Mouse (Mus musculus): ENCODE data around the gene Zer1. TPM values are rescaled to one million over a fixed set of nuclear protein-coding genes. Genes with fewer than 3 reads are reported as not detected.
"Not testable (repeated sequence)": the region's sequence is repeated elsewhere in the genome, so short reads cannot be mapped to it uniquely, and the experiment has no call there.

Gene Zer1
- polyA plus RNA-seq (2015; fragmentation: Nextera tagmentation; extraction: Ambion mirVana): 2.3 and 2.5 TPM in 2 replicates

DNA sequence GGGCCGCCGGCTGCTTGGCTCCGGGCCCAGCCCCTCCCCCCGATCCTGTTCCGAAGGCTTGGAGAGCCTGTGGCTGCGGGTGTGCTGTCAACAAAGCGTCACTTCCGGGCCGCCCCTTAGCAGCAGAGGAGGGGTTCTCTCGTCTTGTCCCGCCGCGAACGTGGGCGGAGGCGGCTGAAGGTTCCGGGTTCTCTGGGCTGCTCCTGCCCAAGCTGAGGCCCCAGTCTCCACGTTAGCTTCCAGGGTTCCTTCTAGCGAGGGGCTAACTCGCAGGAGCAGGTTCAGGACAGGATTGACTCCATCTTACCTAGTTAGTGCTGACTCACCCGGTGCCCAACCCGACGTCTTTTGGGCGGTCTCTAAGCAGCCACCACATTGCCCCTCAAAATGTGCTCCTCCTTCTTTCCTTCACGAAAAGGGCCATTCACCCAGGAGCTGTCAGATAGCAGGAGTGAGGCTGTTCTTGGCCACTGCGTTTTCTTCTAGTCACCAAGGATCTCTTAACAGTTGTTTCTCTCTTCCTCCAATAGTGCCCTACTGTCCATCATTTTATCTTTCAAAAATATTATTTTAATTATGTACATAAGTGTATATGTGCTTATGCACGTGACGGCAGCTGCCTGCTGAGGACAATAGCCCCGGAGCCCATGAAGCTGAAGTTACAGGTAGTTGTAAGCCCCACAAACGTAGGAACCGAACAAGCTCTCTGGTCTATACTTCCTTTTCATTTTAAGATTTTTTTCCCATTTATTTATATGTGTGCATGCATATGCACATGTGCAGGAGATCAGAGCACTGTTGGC is at the start of gene Zer1:
TSS of gene Zer1 (minus strand) at position 114 of the 803 bp plus-strand sequence.
- peak; percentile 97 for ATAC-seq (ENCODE audit: low read depth)
- Histone ChIP-seq H3K4me3 (ENCODE audit: low read depth, low read length) (peak within 1 kb of the TSS; percentile 80), H3K27me3 (ENCODE audit: control insufficient read depth, insufficient read depth, low read depth, low read length) (no peaks in the 10 kb centered on the region), H3K27ac (ENCODE audit: low read length) (peak within 1 kb of the TSS; percentile 82), H3K9ac (ENCODE audit: low read depth, low read length) (peak within 1 kb of the TSS; percentile 91), H3K36me3 (ENCODE audit: control insufficient read depth, insufficient read depth) (no peaks in the 10 kb centered on the region), H3K4me1 (ENCODE audit: control insufficient read depth, low read depth, low read length) (peaks cover 12% of the 10 kb centered on the region), H3K9me3 (replicated peaks; ENCODE audit: control insufficient read depth, low read length) (no peaks in the 10 kb centered on the region), H3K4me2 (ENCODE audit: low read depth, low read length) (peak within 1 kb of the TSS; percentile 86)
- 12% methylated on average over 31 of the region's 31 CpGs for WGBS (ENCODE audit: insufficient replicate concordance)

DNA sequence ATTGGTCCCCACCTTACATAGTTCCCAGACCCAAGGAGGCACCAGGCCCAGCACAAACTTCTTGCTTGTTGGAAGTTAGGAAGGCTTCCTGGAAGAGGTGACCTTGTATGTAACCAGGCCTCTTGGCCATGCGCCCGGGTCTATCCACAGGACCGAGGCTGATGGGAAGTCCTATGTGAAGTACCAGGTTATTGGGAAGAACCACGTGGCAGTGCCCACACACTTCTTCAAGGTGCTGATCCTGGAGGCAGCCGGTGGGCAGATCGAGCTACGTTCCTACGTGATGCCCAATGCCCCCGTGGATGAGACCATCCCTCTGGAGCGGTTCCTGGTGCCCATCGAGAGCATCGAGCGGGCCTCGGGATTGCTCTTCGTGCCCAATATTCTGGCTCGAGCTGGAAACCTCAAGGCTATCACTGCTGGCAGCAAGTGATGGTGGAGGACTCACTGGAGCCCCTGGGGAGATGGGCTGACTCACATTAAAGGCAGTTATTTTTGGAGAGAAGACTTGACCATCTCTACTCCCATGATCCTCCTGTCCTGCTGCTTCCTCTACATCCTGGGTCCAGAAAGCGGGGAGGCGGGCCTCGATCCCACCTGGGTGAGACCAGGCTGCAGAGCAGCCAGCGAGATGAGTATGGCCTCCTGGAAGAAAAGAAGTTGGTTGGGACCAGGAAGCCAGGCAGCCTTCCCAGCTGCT is 49.3 kb upstream of the Zer1 start:
- H3K9ac ChIP-seq (ENCODE audit: low read depth, low read length): no peak overlapping the region

DNA sequence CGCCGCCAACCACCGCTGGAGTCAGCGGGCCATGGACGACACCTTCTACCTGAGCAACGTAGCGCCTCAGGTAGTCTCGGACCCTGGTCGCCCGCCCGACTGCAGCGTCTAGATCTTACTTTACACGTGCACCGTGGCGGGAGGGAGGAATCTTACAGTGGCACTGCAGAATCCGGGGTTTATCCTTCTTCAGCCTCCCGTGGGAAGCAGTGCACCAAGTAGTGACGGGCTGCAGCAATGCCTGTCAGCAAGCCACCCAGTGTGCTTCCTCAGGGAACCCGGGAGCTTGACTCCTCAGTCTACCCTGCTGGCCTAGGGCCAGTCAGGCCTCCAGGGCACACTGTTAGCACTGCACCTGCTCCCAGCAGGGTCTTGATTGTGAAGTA is 47.6 kb upstream of the Zer1 start:
- WGBS (ENCODE audit: insufficient replicate concordance): 2% methylated on average over 19 of the region's 19 CpGs
- H3K9ac ChIP-seq (ENCODE audit: low read depth, low read length): peak overlapping the region; percentile 67
- peaks cover 12% of the 10 kb centered on the region for H3K4me1 ChIP-seq (ENCODE audit: control insufficient read depth, low read depth, low read length)
- no peaks in the 10 kb centered on the region for H3K27me3 ChIP-seq (ENCODE audit: control insufficient read depth, insufficient read depth, low read depth, low read length)
- H3K4me2 ChIP-seq (ENCODE audit: low read depth, low read length): peak overlapping the region; percentile 94
- peaks cover 4% of the 10 kb centered on the region for H3K9me3 ChIP-seq (replicated peaks; ENCODE audit: control insufficient read depth, low read length)
- H3K27ac ChIP-seq (ENCODE audit: low read length): no peak overlapping the region
- 0 out of 2 replicates have a peak, but pooled peaks have one; percentile 5 for ATAC-seq (ENCODE audit: low read depth)
- peak overlapping the region; percentile 68 for H3K4me3 ChIP-seq (ENCODE audit: low read depth, low read length)
- peaks cover 25% of the 10 kb centered on the region for H3K36me3 ChIP-seq (ENCODE audit: control insufficient read depth, insufficient read depth)

More for the DNA sequence above, 49.3 kb upstream of the Zer1 start:
- Histone ChIP-seq H3K4me1 (ENCODE audit: control insufficient read depth, low read depth, low read length) (peaks cover 26% of the 10 kb centered on the region), H3K4me2 (ENCODE audit: low read depth, low read length) (no peak overlapping the region), H3K9me3 (replicated peaks; ENCODE audit: control insufficient read depth, low read length) (peaks cover 4% of the 10 kb centered on the region; the same call in 1 of the 2 replicates), H3K27ac (ENCODE audit: low read length) (no peak overlapping the region), H3K4me3 (ENCODE audit: low read depth, low read length) (no peak overlapping the region), H3K27me3 (ENCODE audit: control insufficient read depth, insufficient read depth, low read depth, low read length) (no peaks in the 10 kb centered on the region), H3K36me3 (ENCODE audit: control insufficient read depth, insufficient read depth) (peaks cover 25% of the 10 kb centered on the region)
- ATAC-seq (ENCODE audit: low read depth): no peak
- 87% methylated on average over 20 of the region's 20 CpGs for WGBS (ENCODE audit: insufficient replicate concordance)

DNA sequence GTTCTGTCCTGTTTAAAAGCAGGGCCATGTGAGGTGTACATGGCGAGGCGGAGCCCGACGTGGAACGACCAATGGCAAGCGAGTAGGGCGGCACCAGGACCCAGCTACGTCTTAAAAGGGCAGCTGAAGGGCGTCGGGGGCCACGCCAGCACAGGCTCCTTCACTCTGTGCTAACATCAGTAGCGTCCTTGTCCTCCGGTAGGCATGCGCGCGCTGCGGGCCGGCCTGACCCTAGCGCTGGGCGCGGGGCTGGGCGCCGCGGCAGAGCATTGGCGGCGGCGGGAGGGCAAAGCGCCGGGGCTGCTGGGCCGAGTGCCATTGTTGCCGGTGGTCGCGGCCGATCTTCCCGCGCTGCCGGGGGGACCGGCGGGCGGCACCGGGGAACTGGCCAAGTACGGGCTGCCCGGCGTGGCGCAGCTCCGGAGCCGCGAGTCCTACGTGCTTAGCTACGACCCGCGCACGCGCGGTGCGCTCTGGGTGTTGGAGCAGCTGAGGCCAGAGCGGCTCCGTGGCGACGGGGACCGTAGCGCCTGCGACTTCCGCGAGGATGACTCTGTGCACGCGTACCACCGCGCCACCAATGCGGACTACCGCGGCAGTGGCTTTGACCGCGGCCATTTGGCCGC is 47.1 kb upstream of the Zer1 start, which contains the start of gene Endog:
TSS of gene Endog (plus strand) at position 123 of the 626 bp plus-strand sequence.
- Histone ChIP-seq H3K4me3 (ENCODE audit: low read depth, low read length) (peak within 1 kb of the TSS; percentile 68), H3K4me2 (ENCODE audit: low read depth, low read length) (peak within 1 kb of the TSS; percentile 94), H3K4me1 (ENCODE audit: control insufficient read depth, low read depth, low read length) (peaks cover 11% of the 10 kb centered on the region), H3K27me3 (ENCODE audit: control insufficient read depth, insufficient read depth, low read depth, low read length) (no peaks in the 10 kb centered on the region), H3K27ac (ENCODE audit: low read length) (peak within 1 kb of the TSS; percentile 69), H3K9me3 (replicated peaks; ENCODE audit: control insufficient read depth, low read length) (peaks cover 9% of the 10 kb centered on the region), H3K36me3 (ENCODE audit: control insufficient read depth, insufficient read depth) (peaks cover 24% of the 10 kb centered on the region), H3K9ac (ENCODE audit: low read depth, low read length) (peak within 1 kb of the TSS; percentile 67)
- WGBS (ENCODE audit: insufficient replicate concordance): under 1% methylated on average over 75 of the region's 75 CpGs
- ATAC-seq (ENCODE audit: low read depth): peak; percentile 92

DNA sequence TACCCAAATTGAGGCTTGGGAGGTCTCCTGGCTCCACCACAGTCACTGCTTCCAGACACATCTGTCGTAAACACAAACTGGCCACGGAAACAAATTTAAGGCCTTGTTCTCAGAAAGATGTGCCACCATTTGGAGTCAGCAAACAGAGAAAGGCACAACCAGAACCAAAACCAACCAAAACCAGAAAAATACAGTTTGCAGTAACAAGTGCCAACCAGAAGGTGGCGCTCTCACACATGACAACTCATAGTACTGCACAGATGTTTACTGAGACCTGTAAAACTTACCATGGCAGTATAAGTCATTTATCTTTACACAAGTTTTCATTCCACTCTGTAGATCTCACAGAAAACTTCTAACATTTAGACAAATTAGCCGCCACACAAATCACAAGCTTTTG is 42.3 kb upstream of the Zer1 start:
- Histone ChIP-seq H3K4me3 (ENCODE audit: low read depth, low read length) (no peak overlapping the region), H3K9ac (ENCODE audit: low read depth, low read length) (no peak overlapping the region), H3K4me1 (ENCODE audit: control insufficient read depth, low read depth, low read length) (peaks cover 2% of the 10 kb centered on the region; the same call in 1 of the 2 replicates), H3K36me3 (ENCODE audit: control insufficient read depth, insufficient read depth) (no peaks in the 10 kb centered on the region), H3K27me3 (ENCODE audit: control insufficient read depth, insufficient read depth, low read depth, low read length) (no peaks in the 10 kb centered on the region), H3K4me2 (ENCODE audit: low read depth, low read length) (no peak overlapping the region), H3K27ac (ENCODE audit: low read length) (no peak overlapping the region), H3K9me3 (replicated peaks; ENCODE audit: control insufficient read depth, low read length) (peaks cover 9% of the 10 kb centered on the region)
- whole genome bisulfite sequencing (ENCODE audit: insufficient replicate concordance): 45% methylated on average over 4 of the region's 4 CpGs
- no peak for ATAC-seq (ENCODE audit: low read depth)

DNA sequence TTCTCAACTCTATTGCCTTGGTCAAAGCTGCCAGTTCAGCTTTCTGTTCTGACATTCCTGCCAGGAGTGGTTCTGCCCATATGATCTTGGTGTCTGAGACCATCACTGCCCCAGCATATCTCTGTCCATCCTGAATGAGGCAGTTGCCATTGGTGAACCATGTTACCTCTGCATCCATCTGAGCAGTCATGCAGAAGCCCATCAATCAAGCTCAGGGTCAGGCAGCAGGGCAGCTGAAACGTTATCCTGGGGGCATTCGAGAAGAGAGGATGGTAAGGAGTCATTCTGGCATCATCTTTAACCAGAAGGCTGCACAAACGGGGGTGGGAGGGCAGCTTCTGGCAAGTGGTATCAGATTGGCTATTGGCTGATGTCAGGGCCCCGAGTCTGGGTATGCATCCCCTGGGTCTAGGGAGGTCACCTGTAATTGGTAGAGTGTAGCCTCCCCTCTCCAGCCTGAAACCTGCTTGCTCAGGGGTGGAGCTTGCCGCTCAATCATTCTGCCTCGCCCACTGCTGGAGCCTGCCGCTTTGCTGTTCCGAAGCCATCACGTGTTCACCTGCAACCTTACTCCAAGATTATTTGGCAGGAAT is 40.1 kb upstream of the Zer1 start:
- H3K4me1 ChIP-seq (ENCODE audit: control insufficient read depth, low read depth, low read length): no peaks in the 10 kb centered on the region
- H3K36me3 ChIP-seq (ENCODE audit: control insufficient read depth, insufficient read depth): no peaks in the 10 kb centered on the region
- ATAC-seq (ENCODE audit: low read depth): no peak
- no peak overlapping the region for H3K9ac ChIP-seq (ENCODE audit: low read depth, low read length)
- H3K4me3 ChIP-seq (ENCODE audit: low read depth, low read length): no peak overlapping the region
- H3K4me2 ChIP-seq (ENCODE audit: low read depth, low read length): no peak overlapping the region
- H3K9me3 ChIP-seq (replicated peaks; ENCODE audit: control insufficient read depth, low read length): peaks cover 9% of the 10 kb centered on the region
- no peak overlapping the region for H3K27ac ChIP-seq (ENCODE audit: low read length)
- 60% methylated on average over 9 of the region's 9 CpGs for WGBS (ENCODE audit: insufficient replicate concordance)
- H3K27me3 ChIP-seq (ENCODE audit: control insufficient read depth, insufficient read depth, low read depth, low read length): no peaks in the 10 kb centered on the region

DNA sequence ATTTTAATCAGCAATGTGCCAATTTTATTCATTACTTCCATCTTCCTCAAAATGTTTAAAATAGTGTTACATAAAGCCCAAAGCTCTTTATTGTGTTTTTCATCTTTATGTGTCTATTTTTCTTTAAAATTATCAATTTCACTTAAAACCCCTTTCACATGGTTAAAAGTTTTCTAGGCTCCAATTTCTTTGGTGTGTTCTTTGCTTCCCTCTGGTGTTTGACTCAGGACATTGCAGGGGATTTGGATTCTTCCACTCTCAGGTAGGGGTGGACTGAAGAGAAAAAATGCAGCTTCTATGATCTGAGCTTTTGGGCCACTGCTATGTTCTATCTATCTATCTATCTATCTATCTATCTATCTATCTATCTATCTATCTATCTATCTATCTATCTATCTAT is 37.4 kb upstream of the Zer1 start:
- peaks cover 8% of the 10 kb centered on the region for H3K9me3 ChIP-seq (replicated peaks; ENCODE audit: control insufficient read depth, low read length)
- no peak for ATAC-seq (ENCODE audit: low read depth)
- no peak overlapping the region for H3K27ac ChIP-seq (ENCODE audit: low read length)
- H3K36me3 ChIP-seq (ENCODE audit: control insufficient read depth, insufficient read depth): no peaks in the 10 kb centered on the region
- no peaks in the 10 kb centered on the region for H3K4me1 ChIP-seq (ENCODE audit: control insufficient read depth, low read depth, low read length)
- H3K4me2 ChIP-seq (ENCODE audit: low read depth, low read length): no peak overlapping the region
- no peaks in the 10 kb centered on the region for H3K27me3 ChIP-seq (ENCODE audit: control insufficient read depth, insufficient read depth, low read depth, low read length)
- no peak overlapping the region for H3K4me3 ChIP-seq (ENCODE audit: low read depth, low read length)
- H3K9ac ChIP-seq (ENCODE audit: low read depth, low read length): no peak overlapping the region

DNA sequence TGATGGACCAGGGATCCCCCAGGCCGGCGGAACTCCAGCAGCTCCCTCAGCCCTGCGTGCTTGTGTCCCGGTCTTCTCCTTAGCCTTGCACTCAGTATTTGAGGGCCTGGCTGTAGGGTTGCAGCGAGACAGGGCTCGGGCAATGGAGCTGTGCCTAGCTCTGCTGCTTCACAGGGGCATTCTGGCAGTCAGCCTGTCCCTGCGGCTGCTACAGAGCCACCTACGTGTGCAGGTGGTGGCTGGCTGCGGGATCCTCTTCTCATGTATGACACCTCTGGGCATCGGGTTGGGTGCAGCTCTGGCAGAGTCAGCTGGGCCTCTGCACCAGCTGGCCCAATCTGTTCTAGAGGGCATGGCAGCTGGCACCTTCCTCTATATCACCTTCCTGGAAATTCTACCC is 35.5 kb upstream of the Zer1 start:
- not testable (repeated sequence) for H3K4me2 ChIP-seq (ENCODE audit: low read depth, low read length); H3K27ac ChIP-seq (ENCODE audit: low read length); H3K27me3 ChIP-seq (ENCODE audit: control insufficient read depth, insufficient read depth, low read depth, low read length); ATAC-seq (ENCODE audit: low read depth); H3K9me3 ChIP-seq (replicated peaks; ENCODE audit: control insufficient read depth, low read length); H3K36me3 ChIP-seq (ENCODE audit: control insufficient read depth, insufficient read depth); H3K4me1 ChIP-seq (ENCODE audit: control insufficient read depth, low read depth, low read length); H3K9ac ChIP-seq (ENCODE audit: low read depth, low read length); H3K4me3 ChIP-seq (ENCODE audit: low read depth, low read length)
- 84% methylated on average over 4 of the region's 10 CpGs for WGBS (ENCODE audit: insufficient replicate concordance)
